Mouse (Mus musculus) forebrain, embryonic 14.5 days (tissue): ENCODE results near the gene Arl10. TPM values are rescaled to one million over a fixed set of nuclear protein-coding genes. Genes with fewer than 3 reads are reported as not detected.

Experiments used
- ATAC-seq: fragments of 200-750 bp; cut with Nextera tagmentation; 2 replicates; pipeline ENCODE4 v1.8.0; 2017; ENCODE audit warnings: mild to moderate bottlenecking, moderate library complexity
- DNase-seq: peaks from one replicate; pipeline ENCODE4 v3.0.0-alpha.2; 2015; ENCODE audit warnings: low spot score
- H3K27ac ChIP-seq: fragments of 300-500 bp; sonication (generic); 2 replicates; pipeline ENCODE4 v1.5.1; 2014; ENCODE audit warnings: low read depth, mild to moderate bottlenecking, control low read depth, low read length, moderate library complexity
- H3K27me3 ChIP-seq: fragments of 300-500 bp; sonication (generic); replicated peaks from 2 replicates; pipeline ENCODE4 v1.6.1; 2014; ENCODE audit warnings: low read length, control low read depth, mixed read lengths; ENCODE audit not compliant: control insufficient read depth, insufficient read depth
- H3K36me3 ChIP-seq: fragments of 300-500 bp; sonication (generic); 2 replicates; pipeline ENCODE4 v1.6.1; 2014; ENCODE audit warnings: low read length, control low read depth; ENCODE audit not compliant: control insufficient read depth, insufficient read depth
- H3K4me1 ChIP-seq: fragments of 300-500 bp; sonication (generic); 2 replicates; pipeline ENCODE4 v1.6.1; 2014; ENCODE audit warnings: antibody characterized with exemption, low read length, control low read depth; ENCODE audit not compliant: control insufficient read depth, insufficient read depth
- H3K4me2 ChIP-seq: fragments of 300-500 bp; sonication (generic); 2 replicates; pipeline ENCODE4 v1.6.1; 2014; ENCODE audit warnings: mild to moderate bottlenecking, control low read depth, low read length
- H3K4me3 ChIP-seq: fragments of 300-500 bp; sonication (generic); 2 replicates; pipeline ENCODE4 v1.5.1; 2014; ENCODE audit warnings: low read depth, low read length, control low read depth
- H3K9ac ChIP-seq: fragments of 300-500 bp; sonication (generic); 2 replicates; pipeline ENCODE4 v1.6.1; 2014; ENCODE audit warnings: mild to moderate bottlenecking, low read length, control low read depth, moderate library complexity
- H3K9me3 ChIP-seq: fragments of 300-500 bp; sonication (generic); replicated peaks from 2 replicates; pipeline ENCODE4 v1.6.1; 2016; ENCODE audit warnings: low read length, control low read depth, mixed read lengths; ENCODE audit not compliant: control insufficient read depth
- WGBS: fragments of 180-500 bp; shearing (Covaris S2); extraction: QIAGEN DNeasy Blood & Tissue Kit; methylation state at CpG from one replicate; pipeline ENCODE4 v1.1.7; 2014; 5-methylcytosine and 5-hydroxymethylcytosine counted together
- polyA plus RNA-seq: library from polyadenylated mRNA; unstranded; fragments of >200 nt; fragmentation: Nextera tagmentation; extraction: Ambion mirVana; gene quantifications from 2 replicates; pipeline ENCODE4 v1.2.1, GENCODE M21; 2014

Arl10 gene
- polyA plus RNA-seq: 57.4 and 72.5 TPM in 2 replicates

DNA sequence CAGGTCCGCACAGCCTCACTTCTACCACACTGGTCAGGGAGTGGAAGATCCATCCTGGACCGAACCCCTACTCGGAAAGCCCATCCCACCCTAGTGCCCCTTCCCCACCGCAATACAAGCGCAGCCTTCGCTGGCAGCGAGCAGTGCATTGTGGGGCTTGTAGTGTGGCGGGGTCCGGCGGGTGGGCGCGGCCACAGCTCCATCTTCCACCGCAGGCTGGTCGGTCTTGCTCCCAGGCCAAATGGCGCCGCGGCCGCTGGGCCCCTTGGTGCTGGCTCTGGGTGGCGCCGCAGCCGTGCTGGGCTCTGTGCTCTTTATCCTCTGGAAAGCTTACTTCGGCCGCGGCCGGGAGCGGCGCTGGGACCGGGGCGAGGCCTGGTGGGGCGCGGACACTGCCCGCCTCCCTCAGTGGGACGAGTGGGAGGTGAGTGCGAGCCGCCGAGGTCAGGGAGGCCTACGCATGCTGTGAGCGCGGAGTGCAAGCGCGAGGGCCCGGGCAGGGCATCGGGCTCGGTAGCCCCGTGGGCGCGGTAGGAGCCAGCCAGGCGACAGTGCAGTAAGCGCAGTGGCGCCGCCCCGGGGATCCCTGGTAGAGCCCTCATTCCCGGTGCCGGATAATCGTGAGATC lies at the start of gene Arl10:
TSS of gene Arl10 (plus strand) at position 162 of the 628 bp plus-strand sequence.
- ATAC-seq: peak; percentile 96
- peak within 1 kb of the TSS; percentile 90 for H3K4me2 ChIP-seq
- H3K27me3 ChIP-seq: no peaks in the 10 kb centered on the region
- H3K27ac ChIP-seq: peak within 1 kb of the TSS; percentile 62; the same call in 1 of the 2 replicates
- H3K4me1 ChIP-seq: peaks cover 13% of the 10 kb centered on the region
- no peaks in the 10 kb centered on the region for H3K9me3 ChIP-seq
- peaks cover 21% of the 10 kb centered on the region for H3K36me3 ChIP-seq
- DNase-seq: peak; percentile 82
- H3K4me3 ChIP-seq: peak within 1 kb of the TSS; percentile 98
- under 1% methylated on average over 55 of the region's 55 CpGs for WGBS
- peak within 1 kb of the TSS; percentile 93 for H3K9ac ChIP-seq

DNA sequence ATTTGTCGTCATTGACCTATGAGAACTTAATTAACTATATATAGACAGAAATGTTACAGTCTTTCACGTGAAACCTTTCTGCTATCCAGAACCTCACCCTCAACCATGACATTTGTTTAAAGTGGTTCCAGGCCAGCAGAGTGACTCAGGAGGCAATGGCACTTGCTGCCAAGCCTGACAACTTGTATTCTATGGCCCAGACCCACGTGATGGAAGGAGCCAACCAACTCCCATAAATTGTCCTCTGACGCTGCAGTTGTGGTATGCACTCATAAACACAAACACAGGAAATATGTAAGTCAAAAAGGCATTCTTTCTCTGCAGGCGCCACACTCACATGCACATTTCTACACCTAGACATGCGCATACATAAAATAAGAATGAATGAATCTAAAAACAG lies 47.7 kb upstream of the Arl10 start:
- H3K4me2 ChIP-seq: no peak overlapping the region
- peaks cover 73% of the 10 kb centered on the region for H3K36me3 ChIP-seq
- no peak overlapping the region for H3K9ac ChIP-seq
- WGBS: 92% methylated on average over 6 of the region's 6 CpGs
- no peak overlapping the region for H3K27ac ChIP-seq
- H3K27me3 ChIP-seq: no peaks in the 10 kb centered on the region
- H3K4me3 ChIP-seq: no peak overlapping the region
- ATAC-seq (no peak), DNase-seq (no peak)
- no peaks in the 10 kb centered on the region for H3K4me1 ChIP-seq
- H3K9me3 ChIP-seq: no peaks in the 10 kb centered on the region

DNA sequence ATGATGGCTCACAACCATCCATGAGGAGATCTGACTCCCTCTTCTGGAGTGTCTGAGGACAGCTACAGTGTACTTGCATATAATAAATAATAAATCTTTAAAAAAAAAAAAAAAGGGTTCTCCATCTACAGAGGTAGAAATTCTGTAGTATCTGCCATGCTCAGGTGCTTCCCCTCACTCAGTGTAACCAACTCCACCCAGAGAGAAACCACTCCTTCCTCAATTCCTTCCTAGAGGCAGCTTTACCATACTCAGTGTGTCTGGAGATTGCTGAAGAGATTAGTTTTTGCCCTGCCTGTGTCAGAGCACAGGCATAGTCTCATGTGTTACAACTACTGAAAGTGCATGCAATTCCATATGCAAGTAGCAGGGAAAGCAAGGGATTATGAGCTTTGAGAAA lies 42.7 kb upstream of the Arl10 start:
- DNase-seq (no peak), ATAC-seq (no peak)
- Histone ChIP-seq H3K27ac (no peak overlapping the region), H3K4me2 (no peak overlapping the region), H3K36me3 (peaks cover 68% of the 10 kb centered on the region), H3K9ac (no peak overlapping the region), H3K9me3 (no peaks in the 10 kb centered on the region), H3K4me3 (no peak overlapping the region), H3K27me3 (no peaks in the 10 kb centered on the region), H3K4me1 (no peaks in the 10 kb centered on the region)

GRCm38 (mm10) chr13:54548036-54548435 lies 26.8 kb upstream of the Arl10 start:
- no peak for DNase-seq
- WGBS: 89% methylated on average over 7 of the region's 7 CpGs
- peaks cover 71% of the 10 kb centered on the region for H3K36me3 ChIP-seq
- H3K9me3 ChIP-seq: no peaks in the 10 kb centered on the region
- no peak overlapping the region for H3K9ac ChIP-seq
- H3K4me3 ChIP-seq: no peak overlapping the region
- H3K4me1 ChIP-seq: no peaks in the 10 kb centered on the region
- H3K27me3 ChIP-seq: no peaks in the 10 kb centered on the region
- H3K4me2 ChIP-seq: no peak overlapping the region
- no peak overlapping the region for H3K27ac ChIP-seq
- no peak for ATAC-seq

GRCm38 (mm10) chr13:54556176-54556575 lies 18.6 kb upstream of the Arl10 start:
- no peaks in the 10 kb centered on the region for H3K4me1 ChIP-seq
- no peak overlapping the region for H3K4me2 ChIP-seq
- ATAC-seq (no peak), DNase-seq (no peak)
- no peaks in the 10 kb centered on the region for H3K27me3 ChIP-seq
- H3K9ac ChIP-seq: no peak overlapping the region
- H3K36me3 ChIP-seq: peaks cover 96% of the 10 kb centered on the region
- 96% methylated on average over 9 of the region's 9 CpGs for WGBS
- H3K4me3 ChIP-seq: no peak overlapping the region
- H3K27ac ChIP-seq: no peak overlapping the region
- no peaks in the 10 kb centered on the region for H3K9me3 ChIP-seq

DNA sequence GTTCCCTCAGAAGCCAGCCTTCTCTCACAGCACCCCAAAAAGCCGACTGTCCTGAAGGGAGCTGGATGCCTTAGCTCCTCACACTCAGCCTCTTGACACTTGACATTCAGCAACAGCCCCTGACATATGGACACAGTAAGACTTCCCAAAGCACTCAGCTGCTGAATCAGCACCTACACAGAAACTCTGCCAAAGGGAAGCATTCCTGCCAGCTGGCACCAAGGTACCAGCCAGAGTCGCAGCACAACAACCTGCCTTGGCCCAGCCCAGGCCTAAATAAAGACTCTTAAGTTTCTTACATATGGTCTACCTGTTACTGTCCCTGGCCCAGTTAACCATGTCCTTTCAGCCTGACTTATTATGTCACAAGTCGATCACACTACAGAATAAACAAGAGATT lies 18.0 kb upstream of the Arl10 start:
- WGBS: 88% methylated on average over 3 of the region's 3 CpGs
- H3K27ac ChIP-seq: no peak overlapping the region
- H3K9me3 ChIP-seq: no peaks in the 10 kb centered on the region
- H3K4me3 ChIP-seq: no peak overlapping the region
- no peak for ATAC-seq
- no peaks in the 10 kb centered on the region for H3K27me3 ChIP-seq
- H3K9ac ChIP-seq: no peak overlapping the region
- H3K36me3 ChIP-seq: peaks cover 96% of the 10 kb centered on the region
- no peak overlapping the region for H3K4me2 ChIP-seq
- DNase-seq: peak; percentile 28
- no peaks in the 10 kb centered on the region for H3K4me1 ChIP-seq

DNA sequence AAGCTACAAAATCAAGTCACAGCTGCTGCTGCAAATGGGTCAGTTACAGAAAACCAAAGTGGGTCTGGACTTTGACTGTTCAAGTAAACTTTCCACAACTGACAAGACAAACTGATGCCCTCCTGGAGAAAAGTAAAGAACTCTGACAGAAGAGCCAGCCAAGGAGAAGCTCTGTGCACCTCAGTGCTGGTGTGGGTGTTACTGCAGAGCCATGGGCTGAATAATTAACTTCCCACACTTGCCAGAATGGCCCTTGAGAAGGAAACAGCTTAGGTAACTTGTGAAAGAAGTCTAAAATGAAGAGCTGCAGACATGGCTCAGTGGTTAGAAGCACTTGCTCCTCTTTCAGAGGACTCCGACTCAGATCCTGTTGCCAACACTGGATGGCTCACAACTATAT lies 17.2 kb upstream of the Arl10 start:
- H3K36me3 ChIP-seq: peaks cover 96% of the 10 kb centered on the region
- H3K4me1 ChIP-seq: no peaks in the 10 kb centered on the region
- no peaks in the 10 kb centered on the region for H3K9me3 ChIP-seq
- H3K27ac ChIP-seq: no peak overlapping the region
- no peak overlapping the region for H3K4me2 ChIP-seq
- H3K9ac ChIP-seq: no peak overlapping the region
- 96% methylated on average over 1 of the region's 1 CpGs for WGBS
- ATAC-seq: no peak
- DNase-seq: no peak
- H3K4me3 ChIP-seq: no peak overlapping the region
- no peaks in the 10 kb centered on the region for H3K27me3 ChIP-seq

GRCm38 (mm10) chr13:54559656-54560055 lies 15.2 kb upstream of the Arl10 start:
- no peak for DNase-seq
- peaks cover 84% of the 10 kb centered on the region for H3K36me3 ChIP-seq
- whole genome bisulfite sequencing: 97% methylated on average over 2 of the region's 2 CpGs

GRCm38 (mm10) chr13:54560608-54561007 lies 14.2 kb upstream of the Arl10 start:
- Histone ChIP-seq H3K36me3 (peaks cover 75% of the 10 kb centered on the region), H3K4me1 (peaks cover 8% of the 10 kb centered on the region), H3K4me2 (no peak overlapping the region), H3K4me3 (no peak overlapping the region), H3K27ac (no peak overlapping the region), H3K27me3 (no peaks in the 10 kb centered on the region), H3K9me3 (no peaks in the 10 kb centered on the region), H3K9ac (no peak overlapping the region)
- ATAC-seq (no peak), DNase-seq (no peak)
- 94% methylated on average over 7 of the region's 7 CpGs for WGBS

More at GRCm38 (mm10) chr13:54559656-54560055, 15.2 kb upstream of the Arl10 start:
- no peaks in the 10 kb centered on the region for H3K27me3 ChIP-seq
- no peak for ATAC-seq
- no peak overlapping the region for H3K9ac ChIP-seq
- H3K27ac ChIP-seq: no peak overlapping the region
- H3K4me1 ChIP-seq: peaks cover 8% of the 10 kb centered on the region
- H3K9me3 ChIP-seq: no peaks in the 10 kb centered on the region
- no peak overlapping the region for H3K4me3 ChIP-seq
- no peak overlapping the region for H3K4me2 ChIP-seq
